Mouse (Mus musculus) spleen, postnatal 36 days (tissue): ENCODE measurements around the gene Selenbp1.
A peak's percentile ranks its signal among the peaks of the same experiment; 100 is the strongest.
"Not testable (repeated sequence)": the region's sequence is repeated elsewhere in the genome, so short reads cannot be mapped to it uniquely, and the experiment has no call there.

Experiments used
- DNase-seq, 2 experiments: peaks; one replicate each; pipeline ENCODE4 v3.0.0; 2022; ENCODE audit warnings: low spot score in 2 of 2, mixed read lengths in 1 of 2

Selenbp1 gene

DNA sequence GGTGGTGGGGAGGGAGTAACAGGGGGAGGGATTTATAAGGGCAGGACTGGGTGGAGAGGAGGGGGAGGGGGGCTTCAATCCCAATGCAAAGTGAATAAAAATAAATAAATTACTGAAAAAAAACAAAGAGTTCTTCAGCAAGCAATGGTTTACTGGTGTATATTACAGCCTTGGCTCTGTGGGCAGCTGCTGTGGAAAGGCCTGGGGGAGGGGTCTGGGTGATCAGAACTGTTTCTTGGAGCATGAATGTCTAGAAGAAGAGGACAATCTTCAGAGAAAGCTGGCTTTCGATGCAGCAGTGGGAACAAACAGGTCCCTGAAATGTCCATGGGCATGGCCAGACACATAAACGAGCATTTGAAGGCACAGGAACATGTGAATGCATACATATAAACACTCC lies 577 bp upstream of the Selenbp1 start:
- DNase-seq = not testable (repeated sequence)

DNA sequence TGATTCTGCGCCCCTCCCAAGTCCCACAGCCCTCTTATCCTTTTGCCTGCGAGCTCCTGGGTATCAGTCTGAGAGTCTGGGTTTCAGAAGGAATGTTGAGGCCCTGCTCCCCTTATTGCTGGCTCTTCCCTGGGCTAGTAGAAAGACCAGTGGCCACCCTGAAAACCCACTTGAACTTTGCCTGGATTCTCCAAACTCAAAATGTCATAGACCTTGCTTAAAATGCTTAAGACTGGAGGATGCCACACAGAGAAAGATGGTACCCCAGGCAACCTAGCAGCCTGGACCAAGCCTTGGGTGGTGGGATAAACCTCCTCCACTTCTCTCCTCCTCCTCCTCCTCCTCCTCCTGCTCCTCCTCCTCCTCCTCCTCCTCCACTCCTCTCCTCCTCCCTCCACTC lies 748 bp downstream of the Selenbp1 start:
- not testable (repeated sequence) for DNase-seq

DNA sequence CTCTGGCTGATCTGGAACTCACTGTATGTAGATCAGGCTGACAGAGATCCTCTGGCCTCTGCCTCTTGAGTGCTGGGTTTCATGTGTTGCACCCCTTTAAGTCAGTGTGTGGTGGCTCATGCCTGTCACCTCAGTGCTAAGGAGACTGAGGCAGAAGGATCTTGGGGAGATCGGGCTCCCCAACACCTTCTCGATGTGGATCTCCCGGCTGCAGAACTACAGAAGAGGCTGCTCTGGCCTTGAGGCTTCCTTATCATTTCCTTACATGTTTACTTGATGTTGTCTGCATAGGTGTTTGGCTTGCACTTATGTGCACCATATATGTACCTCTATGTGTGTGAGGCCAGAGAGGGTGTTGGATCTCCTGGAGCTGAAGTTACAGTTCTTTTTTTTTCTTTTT lies 1.7 kb downstream of the Selenbp1 start:
- not testable (repeated sequence) for DNase-seq

GRCm38 (mm10) chr3:94935332-94935731 lies 2.5 kb downstream of the Selenbp1 start:
- not testable (repeated sequence) for DNase-seq

DNA sequence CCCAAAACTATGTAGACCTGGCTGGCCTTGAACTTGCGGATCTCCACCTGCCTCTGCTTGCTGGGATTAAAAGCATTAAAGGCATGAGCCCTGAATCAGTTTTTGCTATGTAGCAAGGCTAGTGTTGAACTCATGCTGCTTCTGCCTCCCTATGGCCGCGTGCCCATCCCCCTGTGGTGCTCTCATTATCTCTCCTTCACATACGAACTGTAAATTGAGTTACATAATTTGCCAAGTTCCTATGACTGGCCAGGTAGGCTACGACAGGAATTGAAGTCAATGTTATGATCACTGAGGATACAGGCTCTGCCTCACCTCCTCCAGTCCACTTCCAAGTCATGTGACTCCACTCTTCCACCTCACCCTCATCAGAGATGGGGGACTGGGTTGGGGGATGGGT lies 3.3 kb downstream of the Selenbp1 start:
- peak in 1 of 2 experiments; percentile 41 for DNase-seq

DNA sequence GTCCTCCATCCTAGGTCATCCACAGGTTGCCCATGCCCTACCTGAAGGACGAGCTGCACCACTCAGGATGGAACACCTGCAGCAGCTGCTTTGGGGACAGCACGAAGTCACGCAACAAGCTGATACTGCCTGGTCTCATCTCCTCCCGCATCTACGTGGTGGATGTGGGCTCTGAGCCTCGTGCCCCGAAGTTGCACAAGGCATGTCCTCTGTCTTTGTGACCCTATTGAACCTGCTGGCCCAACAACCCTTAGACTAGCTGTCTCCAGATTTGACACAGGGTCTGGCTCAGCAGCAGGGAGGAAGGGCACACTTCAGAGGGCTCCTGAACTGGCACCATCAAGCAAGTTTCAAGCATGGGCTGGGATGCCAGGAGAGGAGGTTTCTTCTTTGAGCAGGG lies 4.3 kb downstream of the Selenbp1 start:
- not testable (repeated sequence) for DNase-seq

DNA sequence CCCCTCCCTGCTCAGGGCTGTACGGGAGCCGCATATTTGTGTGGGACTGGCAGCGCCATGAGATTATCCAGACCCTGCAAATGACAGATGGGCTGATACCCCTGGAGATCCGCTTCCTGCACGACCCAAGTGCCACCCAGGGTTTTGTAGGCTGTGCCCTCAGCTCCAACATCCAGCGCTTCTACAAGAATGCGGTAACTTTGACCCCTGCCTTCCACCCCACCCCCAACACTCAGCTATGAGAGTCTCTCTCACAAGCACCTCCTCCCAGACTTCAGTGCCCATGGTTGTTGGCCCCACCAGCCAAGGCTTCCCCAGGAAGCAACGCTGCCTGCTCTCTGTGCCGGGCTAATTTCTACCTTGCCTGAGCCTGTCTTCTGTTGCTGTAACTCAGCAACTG lies 7.2 kb downstream of the Selenbp1 start:
- DNase-seq = not testable (repeated sequence)

GRCm38 (mm10) chr3:94942211-94942967 lies 9.5 kb downstream of the Selenbp1 start:
- DNase-seq = peak; percentile 61 to 81

- not testable (repeated sequence) for DNase-seq
Measured at GRCm38 (mm10) chr3:94943706-94944105, 10.8 kb downstream of the Selenbp1 start.

- DNase-seq = no peak
Measured at GRCm38 (mm10) chr3:94948066-94948614, 15.3 kb downstream of the Selenbp1 start.

DNA sequence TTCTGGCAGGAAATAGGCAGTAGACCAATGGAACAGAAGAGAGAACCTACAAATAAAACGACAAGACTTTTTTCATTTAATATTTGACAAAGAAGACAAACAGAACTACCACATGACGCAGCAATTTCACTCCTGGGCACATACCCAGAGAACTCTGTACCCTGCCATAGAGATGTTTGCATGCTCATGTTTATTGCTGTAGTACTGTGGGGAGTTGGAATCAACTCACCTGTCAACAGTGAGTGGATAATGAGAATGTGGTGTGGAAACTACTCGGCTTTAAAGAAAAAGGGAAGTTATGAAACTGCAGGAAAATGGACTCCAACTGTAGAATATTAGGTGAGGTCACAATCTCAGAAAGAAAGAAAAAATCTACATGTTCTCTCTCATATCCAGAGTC lies 16.8 kb downstream of the Selenbp1 start:
- no peak for DNase-seq

- peak; percentile 79 to 86 for DNase-seq
Measured at GRCm38 (mm10) chr3:94952806-94953205, 19.9 kb downstream of the Selenbp1 start.

GRCm38 (mm10) chr3:94953384-94953763 lies 20.5 kb downstream of the Selenbp1 start:
- no peak for DNase-seq

GRCm38 (mm10) chr3:94953764-94954616 lies 21.1 kb downstream of the Selenbp1 start, which contains the start of gene Rfx5:
Rfx5 (plus strand) TSS chr3:94954075.
- peak; percentile 96 to 97 for DNase-seq

- no peak for DNase-seq
Measured at GRCm38 (mm10) chr3:94958295-94958694, 25.4 kb downstream of the Selenbp1 start.

- DNase-seq = no peak
Measured at GRCm38 (mm10) chr3:94959871-94960270, 27.0 kb downstream of the Selenbp1 start.

DNA sequence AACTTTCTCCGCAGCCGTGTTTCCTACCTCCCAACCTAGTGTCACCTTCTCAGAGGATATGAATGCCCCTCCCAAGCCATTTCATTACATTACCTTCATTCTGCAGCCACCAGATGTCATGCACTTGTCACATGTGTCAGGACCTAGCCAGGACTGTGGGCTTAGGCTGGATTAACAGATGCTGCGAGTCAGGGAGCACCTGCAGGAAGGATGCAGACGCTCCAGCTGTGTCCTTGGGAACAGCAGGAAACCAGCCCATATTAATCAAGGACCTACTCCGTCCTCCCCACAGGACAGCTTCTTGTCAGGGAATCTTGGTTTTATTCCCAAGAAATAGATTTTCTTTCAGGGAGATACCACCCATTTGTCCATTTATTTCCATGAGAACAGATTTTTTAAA lies 27.5 kb downstream of the Selenbp1 start:
- no peak for DNase-seq

GRCm38 (mm10) chr3:94964989-94965388 lies 32.1 kb downstream of the Selenbp1 start:
- DNase-seq = peak; percentile 34 to 42

- peak; percentile 41 to 51 for DNase-seq
Measured at GRCm38 (mm10) chr3:94965878-94966277, 33.0 kb downstream of the Selenbp1 start.

- no peak for DNase-seq
Measured at GRCm38 (mm10) chr3:94972552-94972951, 39.7 kb downstream of the Selenbp1 start.

GRCm38 (mm10) chr3:94973620-94974019 lies 40.8 kb downstream of the Selenbp1 start:
- DNase-seq = no peak

DNA sequence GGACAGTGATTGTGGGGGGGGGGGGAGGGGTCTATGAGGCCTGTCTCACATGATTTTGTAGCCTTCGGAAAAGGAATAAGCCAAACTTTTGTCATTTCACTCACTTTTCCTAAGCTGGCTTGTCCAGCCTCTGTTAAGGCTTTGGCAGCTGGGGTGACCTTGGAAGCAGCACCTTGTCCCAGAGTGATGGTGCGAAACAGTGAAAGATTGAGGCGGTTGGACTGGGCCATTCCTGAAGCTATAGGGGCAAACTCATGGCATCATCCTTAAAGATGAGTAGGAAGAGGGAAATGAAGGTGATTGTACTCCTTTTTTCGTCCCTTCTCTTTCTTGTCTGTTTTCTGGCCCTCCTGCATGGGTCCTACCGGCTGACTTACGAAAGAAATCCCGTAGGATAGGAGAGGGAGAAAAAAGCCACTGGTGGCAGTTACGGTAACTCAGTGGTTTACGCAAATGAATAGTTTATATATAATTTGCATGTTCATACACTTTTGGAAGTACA lies 41.2 kb downstream of the Selenbp1 start:
- DNase-seq = no peak
